Mouse (Mus musculus): ENCODE results near the gene Sf3a2. TPM values are rescaled to one million over a fixed set of nuclear protein-coding genes. Genes with fewer than 3 reads are reported as not detected.

Sf3a2 gene
- polyA plus RNA-seq, 1 experiment: 38.5 TPM

DNA sequence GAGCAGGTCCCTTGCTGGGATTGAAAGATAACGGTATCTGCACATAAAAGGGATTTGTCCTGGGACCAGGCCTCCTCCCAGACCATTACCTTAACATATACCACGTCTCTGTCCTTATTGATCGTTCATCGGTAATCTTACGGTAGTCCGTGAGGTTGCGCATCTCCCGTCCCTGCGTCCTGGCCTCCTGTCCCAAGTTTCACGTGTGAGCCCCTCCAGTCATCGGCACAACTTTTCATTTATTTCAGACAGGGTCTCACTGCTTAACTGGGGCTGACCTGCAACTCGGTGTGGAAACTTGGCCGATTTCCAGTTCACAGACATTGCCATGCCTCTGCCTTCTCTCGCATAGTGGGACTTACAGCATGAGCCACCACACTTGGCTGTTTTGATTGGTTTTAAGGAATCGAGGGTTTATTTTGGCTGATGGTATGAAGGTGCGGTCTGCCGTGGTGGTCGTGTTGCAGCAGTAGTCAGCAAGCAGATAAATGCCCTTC is 1.1 kb downstream of the Sf3a2 start:
- Histone ChIP-seq H3K4me1 (ENCODE audit: control insufficient read depth, insufficient read depth, low read length) (peaks cover 13% of the 10 kb centered on the region), H3K4me3 (ENCODE audit: insufficient read depth, low read length) (peak overlapping the region; percentile 76), H3K27ac (ENCODE audit: insufficient read depth, low read depth, low read length) (peak overlapping the region; percentile 87)
- TF ChIP-seq CTCF (IDR thresholded peaks at IDR 0.05; ENCODE audit: low read depth, low read length) (no peak), POLR2A (IDR thresholded peaks at IDR 0.05; ENCODE audit: borderline replicate concordance, low read depth, low read length) (no peak)

DNA sequence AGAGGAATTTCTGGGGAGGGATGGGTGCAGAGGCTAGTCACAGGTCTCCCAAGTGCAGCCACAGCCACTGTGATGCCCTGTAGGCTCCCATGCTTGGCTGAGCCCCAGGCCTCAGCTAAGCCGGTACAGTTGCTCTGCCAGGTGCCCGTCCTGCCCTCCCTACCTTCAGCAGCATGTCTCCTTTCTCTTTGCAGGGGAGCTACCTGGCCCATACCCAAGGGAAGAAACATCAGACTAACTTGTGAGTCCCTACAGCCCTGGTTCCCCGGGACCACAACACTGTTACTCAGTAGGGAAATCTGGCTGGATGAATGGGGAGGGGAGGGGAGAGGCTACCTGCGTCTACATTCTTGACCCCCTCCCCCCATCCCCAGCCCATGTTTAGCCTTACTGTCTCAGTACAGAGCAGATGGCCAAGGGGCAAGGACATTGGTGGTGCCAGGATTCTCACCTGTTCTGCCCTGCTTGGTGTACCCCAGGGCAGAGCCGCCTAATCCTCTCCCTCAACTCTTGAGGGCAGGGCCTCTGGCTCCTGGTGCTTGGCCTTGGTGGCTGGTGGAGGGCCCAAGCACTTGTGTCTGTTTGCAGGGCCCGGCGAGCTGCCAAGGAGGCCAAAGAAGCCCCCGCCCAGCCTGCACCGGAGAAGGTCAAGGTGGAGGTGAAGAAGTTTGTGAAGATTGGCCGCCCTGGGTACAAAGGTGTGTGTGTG is 4.4 kb downstream of the Sf3a2 start:
- H3K27ac ChIP-seq (ENCODE audit: insufficient read depth, low read depth, low read length): no peak overlapping the region
- no peak overlapping the region for H3K4me3 ChIP-seq (ENCODE audit: insufficient read depth, low read length)
- H3K4me1 ChIP-seq (ENCODE audit: control insufficient read depth, insufficient read depth, low read length): peaks cover 9% of the 10 kb centered on the region
- TF ChIP-seq POLR2A (IDR thresholded peaks at IDR 0.05; ENCODE audit: borderline replicate concordance, low read depth, low read length): no peak
- no peak for TF ChIP-seq CTCF (IDR thresholded peaks at IDR 0.05; ENCODE audit: low read depth, low read length)

DNA sequence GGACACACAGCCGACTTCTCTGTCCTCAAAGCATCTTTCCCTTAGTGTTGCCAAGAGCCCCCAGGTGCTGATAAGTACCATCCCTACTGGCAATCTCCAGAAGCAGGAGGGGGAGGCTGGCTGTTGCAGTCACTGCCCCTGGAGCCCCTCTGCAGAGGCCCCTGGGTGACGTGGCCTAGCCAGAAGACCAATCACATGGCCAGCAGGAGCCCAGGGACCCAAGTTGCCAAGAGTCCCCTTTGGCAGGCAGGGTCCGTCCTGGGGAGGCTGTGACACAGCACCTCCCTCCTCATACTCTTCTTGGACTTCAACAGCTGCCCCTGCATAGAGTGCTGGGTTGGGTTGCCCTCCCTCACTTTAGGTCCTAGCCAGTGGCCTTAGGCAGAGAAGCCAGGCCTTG is 5.0 kb downstream of the Sf3a2 start:
- Histone ChIP-seq H3K27ac (ENCODE audit: insufficient read depth, low read depth, low read length) (no peak overlapping the region), H3K4me3 (ENCODE audit: insufficient read depth, low read length) (no peak overlapping the region), H3K4me1 (ENCODE audit: control insufficient read depth, insufficient read depth, low read length) (peaks cover 11% of the 10 kb centered on the region)
- TF ChIP-seq POLR2A (IDR thresholded peaks at IDR 0.05; ENCODE audit: borderline replicate concordance, low read depth, low read length): no peak
- no peak for TF ChIP-seq CTCF (IDR thresholded peaks at IDR 0.05; ENCODE audit: low read depth, low read length)

DNA sequence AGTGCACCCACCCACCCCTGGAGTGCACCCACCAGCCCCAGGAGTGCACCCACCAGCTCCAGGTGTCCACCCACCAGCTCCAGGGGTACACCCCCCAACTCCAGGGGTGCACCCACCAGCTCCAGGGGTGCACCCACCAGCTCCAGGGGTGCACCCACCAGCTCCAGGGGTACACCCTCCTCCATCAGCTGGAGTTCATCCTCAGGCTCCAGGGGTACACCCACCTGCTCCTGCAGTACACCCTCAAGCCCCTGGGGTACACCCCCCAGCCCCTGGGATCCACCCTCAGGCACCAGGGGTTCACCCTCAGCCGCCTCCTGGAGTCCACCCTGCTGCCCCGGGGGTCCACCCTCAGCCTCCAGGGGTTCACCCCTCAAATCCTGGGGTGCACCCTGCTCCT is 6.3 kb downstream of the Sf3a2 start:
- Histone ChIP-seq H3K4me3 (ENCODE audit: insufficient read depth, low read length) (no peak overlapping the region), H3K27ac (ENCODE audit: insufficient read depth, low read depth, low read length) (no peak overlapping the region), H3K4me1 (ENCODE audit: control insufficient read depth, insufficient read depth, low read length) (peaks cover 11% of the 10 kb centered on the region)
- TF ChIP-seq POLR2A (IDR thresholded peaks at IDR 0.05; ENCODE audit: borderline replicate concordance, low read depth, low read length): no peak
- no peak for TF ChIP-seq CTCF (IDR thresholded peaks at IDR 0.05; ENCODE audit: low read depth, low read length)

DNA sequence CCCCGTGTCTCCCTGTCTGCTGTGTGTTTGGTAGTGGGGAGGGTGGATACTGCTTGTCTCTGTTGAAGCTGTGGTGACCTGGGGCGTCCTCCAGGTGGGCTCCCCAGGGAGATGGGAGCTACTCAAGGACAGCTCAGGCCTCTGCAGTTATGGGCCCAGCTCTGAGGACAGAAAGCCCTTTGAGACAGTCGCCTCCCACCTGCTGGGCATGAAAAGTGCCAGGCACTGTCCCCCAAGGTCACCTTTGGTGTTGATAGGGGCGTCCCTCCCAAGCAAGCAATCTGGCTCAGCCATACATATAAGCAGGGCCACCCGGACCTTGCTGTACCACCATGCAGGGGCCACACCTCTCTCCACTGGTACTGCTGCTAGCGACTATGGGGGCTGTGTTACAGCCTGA is 6.9 kb downstream of the Sf3a2 start, which contains the start of gene Amh:
TSS of gene Amh (plus strand) at position 328 of the 400 bp plus-strand sequence.
- TF ChIP-seq CTCF (IDR thresholded peaks at IDR 0.05; ENCODE audit: low read depth, low read length) (no peak), POLR2A (IDR thresholded peaks at IDR 0.05; ENCODE audit: borderline replicate concordance, low read depth, low read length) (no peak)
- H3K4me1 ChIP-seq (ENCODE audit: control insufficient read depth, insufficient read depth, low read length): peaks cover 10% of the 10 kb centered on the region
- H3K27ac ChIP-seq (ENCODE audit: insufficient read depth, low read depth, low read length): no peak within 1 kb of the TSS
- H3K4me3 ChIP-seq (ENCODE audit: insufficient read depth, low read length): no peak within 1 kb of the TSS

DNA sequence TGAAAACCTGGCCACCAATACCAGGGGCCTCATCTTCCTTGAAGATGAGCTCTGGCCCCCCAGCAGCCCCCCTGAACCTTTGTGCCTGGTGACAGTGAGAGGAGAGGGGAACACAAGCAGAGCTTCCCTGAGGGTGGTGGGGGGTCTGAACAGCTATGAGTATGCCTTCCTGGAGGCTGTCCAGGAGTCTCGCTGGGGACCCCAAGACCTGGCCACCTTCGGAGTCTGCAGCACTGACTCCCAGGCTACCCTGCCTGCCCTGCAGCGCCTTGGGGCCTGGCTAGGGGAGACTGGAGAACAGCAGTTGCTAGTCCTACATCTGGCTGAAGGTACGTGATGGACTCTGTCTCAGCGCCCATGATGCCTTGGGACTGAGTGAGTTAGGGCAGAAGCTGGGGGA is 7.3 kb downstream of the Sf3a2 start:
- no peak overlapping the region for H3K4me3 ChIP-seq (ENCODE audit: insufficient read depth, low read length)
- no peak overlapping the region for H3K27ac ChIP-seq (ENCODE audit: insufficient read depth, low read depth, low read length)
- peaks cover 8% of the 10 kb centered on the region for H3K4me1 ChIP-seq (ENCODE audit: control insufficient read depth, insufficient read depth, low read length)
- TF ChIP-seq CTCF (IDR thresholded peaks at IDR 0.05; ENCODE audit: low read depth, low read length) (no peak), POLR2A (IDR thresholded peaks at IDR 0.05; ENCODE audit: borderline replicate concordance, low read depth, low read length) (no peak)

DNA sequence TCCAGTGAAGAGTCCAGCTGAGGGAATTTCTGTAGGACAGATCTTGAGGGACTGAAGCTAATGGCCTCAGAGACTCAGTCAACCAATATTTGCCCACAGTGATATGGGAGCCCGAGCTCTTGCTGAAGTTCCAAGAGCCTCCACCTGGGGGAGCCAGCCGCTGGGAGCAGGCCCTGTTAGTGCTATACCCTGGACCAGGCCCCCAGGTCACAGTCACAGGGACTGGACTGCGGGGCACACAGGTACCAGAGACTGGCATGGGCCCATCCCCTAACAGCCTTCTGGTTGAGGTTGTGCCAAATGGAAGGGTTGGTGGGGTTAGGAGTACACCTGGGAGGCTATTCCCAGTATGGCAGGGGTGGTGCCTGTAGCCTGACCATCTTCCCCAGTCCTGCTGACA is 7.9 kb downstream of the Sf3a2 start:
- Histone ChIP-seq H3K4me3 (ENCODE audit: insufficient read depth, low read length) (no peak overlapping the region), H3K4me1 (ENCODE audit: control insufficient read depth, insufficient read depth, low read length) (peaks cover 8% of the 10 kb centered on the region), H3K27ac (ENCODE audit: insufficient read depth, low read depth, low read length) (no peak overlapping the region)
- TF ChIP-seq POLR2A (IDR thresholded peaks at IDR 0.05; ENCODE audit: borderline replicate concordance, low read depth, low read length): no peak
- peak; percentile 58 for TF ChIP-seq CTCF (IDR thresholded peaks at IDR 0.05; ENCODE audit: low read depth, low read length)

DNA sequence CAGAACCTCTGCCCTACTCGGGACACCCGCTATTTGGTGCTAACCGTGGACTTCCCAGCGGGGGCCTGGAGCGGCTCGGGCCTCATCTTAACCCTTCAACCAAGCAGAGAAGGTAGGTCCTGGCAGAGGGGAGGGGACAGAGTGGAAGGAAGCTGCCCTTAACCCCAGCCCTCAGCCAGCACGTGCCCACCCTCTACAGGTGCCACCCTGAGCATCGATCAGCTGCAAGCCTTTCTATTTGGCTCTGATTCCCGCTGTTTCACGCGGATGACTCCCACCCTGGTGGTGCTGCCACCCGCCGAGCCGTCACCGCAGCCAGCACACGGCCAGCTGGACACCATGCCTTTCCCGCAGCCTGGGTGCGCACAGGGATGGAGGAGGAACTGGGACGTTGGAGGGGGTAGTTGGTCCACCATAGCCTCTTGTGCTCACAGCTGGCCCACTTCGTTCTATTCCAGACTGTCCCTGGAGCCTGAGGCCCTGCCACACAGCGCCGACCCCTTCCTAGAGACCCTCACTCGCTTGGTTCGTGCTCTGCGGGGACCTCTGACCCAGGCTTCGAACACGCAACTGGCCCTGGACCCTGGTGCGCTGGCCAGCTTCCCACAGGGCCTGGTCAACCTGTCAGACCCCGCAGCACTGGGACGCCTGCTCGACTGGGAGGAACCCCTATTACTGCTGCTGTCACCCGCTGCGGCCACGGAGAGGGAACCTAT is 8.5 kb downstream of the Sf3a2 start:
- TF ChIP-seq POLR2A (IDR thresholded peaks at IDR 0.05; ENCODE audit: borderline replicate concordance, low read depth, low read length): no peak
- TF ChIP-seq CTCF (IDR thresholded peaks at IDR 0.05; ENCODE audit: low read depth, low read length): no peak
- Histone ChIP-seq H3K4me1 (ENCODE audit: control insufficient read depth, insufficient read depth, low read length) (peaks cover 4% of the 10 kb centered on the region; the same call in 1 of the 2 replicates), H3K27ac (ENCODE audit: insufficient read depth, low read depth, low read length) (no peak overlapping the region), H3K4me3 (ENCODE audit: insufficient read depth, low read length) (peak overlapping the region; percentile 69)

DNA sequence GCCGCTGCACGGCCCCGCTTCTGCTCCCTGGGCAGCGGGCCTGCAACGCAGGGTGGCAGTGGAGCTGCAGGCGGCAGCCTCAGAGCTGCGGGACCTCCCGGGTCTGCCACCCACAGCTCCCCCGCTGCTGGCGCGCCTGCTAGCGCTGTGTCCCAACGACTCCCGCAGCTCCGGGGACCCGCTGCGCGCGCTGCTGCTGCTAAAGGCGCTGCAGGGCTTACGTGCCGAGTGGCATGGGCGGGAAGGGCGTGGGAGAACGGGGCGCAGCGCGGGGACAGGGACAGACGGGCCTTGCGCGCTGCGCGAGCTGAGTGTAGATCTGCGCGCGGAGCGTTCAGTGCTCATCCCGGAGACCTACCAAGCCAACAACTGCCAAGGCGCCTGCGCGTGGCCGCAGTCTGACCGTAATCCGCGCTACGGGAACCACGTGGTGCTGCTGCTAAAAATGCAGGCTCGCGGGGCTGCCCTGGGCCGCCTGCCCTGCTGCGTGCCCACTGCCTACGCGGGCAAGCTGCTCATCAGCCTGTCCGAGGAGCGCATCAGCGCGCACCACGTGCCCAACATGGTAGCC is 9.1 kb downstream of the Sf3a2 start:
- H3K27ac ChIP-seq (ENCODE audit: insufficient read depth, low read depth, low read length): peak overlapping the region; percentile 46; the same call in 1 of the 2 replicates
- H3K4me1 ChIP-seq (ENCODE audit: control insufficient read depth, insufficient read depth, low read length): peaks cover 2% of the 10 kb centered on the region; the same call in 1 of the 2 replicates
- no peak for TF ChIP-seq POLR2A (IDR thresholded peaks at IDR 0.05; ENCODE audit: borderline replicate concordance, low read depth, low read length)
- TF ChIP-seq CTCF (IDR thresholded peaks at IDR 0.05; ENCODE audit: low read depth, low read length): no peak
- H3K4me3 ChIP-seq (ENCODE audit: insufficient read depth, low read length): peak overlapping the region; percentile 69

All from bone marrow macrophage, adult 2 months (primary cell).